8 mouse cellular contexts compared by ENCODE assay signal in the genomic region with DNA sequence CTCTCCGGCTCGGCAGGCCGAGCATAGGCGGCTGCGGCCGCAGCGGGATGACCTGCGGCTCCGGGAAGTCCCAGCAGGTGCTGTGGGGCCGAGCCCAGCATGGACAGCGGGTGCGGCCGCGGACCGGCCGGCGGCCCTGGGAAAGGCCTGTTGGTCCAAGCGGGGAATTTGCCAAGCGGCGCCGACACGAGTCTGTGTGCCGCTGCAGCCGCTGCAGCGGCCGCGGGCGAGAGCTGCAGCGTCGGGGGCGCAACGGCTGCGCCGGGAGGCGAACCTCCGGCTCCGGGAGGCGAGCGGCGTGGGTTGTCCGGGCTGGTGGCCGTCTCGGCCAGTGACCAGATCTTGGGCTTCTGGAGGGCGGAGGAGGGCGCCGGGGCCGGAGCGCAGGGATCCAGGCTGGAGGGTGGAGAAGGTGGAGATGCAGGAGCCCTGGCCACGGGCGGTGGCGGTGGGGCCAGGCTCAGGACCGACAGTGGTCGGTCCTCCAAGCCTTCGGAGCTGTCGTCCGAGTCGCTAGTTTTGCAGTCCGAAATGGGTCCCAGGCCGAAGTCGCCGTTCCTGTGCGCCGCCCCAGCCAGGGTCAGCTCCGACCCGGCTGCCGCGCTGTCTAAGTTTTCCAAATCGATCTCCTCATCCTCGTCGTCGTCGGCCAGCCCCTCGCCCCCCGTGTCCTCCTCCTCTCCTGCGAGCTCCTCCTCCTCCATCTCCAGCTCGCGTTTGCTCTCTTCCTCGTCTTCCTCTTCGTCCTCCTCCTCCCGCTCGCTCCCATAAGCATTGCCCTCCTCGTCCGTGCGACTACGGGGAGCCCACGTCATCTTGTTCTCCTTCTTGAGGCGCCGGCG. TPM values are rescaled to one million over a fixed set of nuclear protein-coding genes. Genes with fewer than 3 reads are reported as not detected.
DNase-seq lines count a peak whose midpoint lies in the region; ATAC-seq lines count a peak whose summit lies in the region.

No protein-coding gene starts in this region.

- peak; percentile 25 for DNase-seq in adrenal gland, postnatal 10 days
- DNase-seq in adrenal gland, postnatal 25 days: no peak
- DNase-seq in embryo, embryonic 10 days (ENCODE audit: low spot score): peak; percentile 68
- DNase-seq in heart, postnatal 14 days: peak; percentile 50 to 53
- peak; percentile 67 for DNase-seq in neural tube, embryonic 10.5 days (ENCODE audit: extremely low spot score, low spot score)
- DNase-seq in adipocyte (ENCODE audit: low spot score): no peak
- no peak for DNase-seq in right cerebral cortex, postnatal 14 days

- no peak for ATAC-seq in limb, embryonic 13.5 days (ENCODE audit: low FRiP score, low read depth)

- no peaks in the 10 kb centered on the region for H3K9me3 ChIP-seq in limb, embryonic 13.5 days

- peak overlapping the region; percentile 59 for H3K4me3 ChIP-seq in limb, embryonic 13.5 days

- peak overlapping the region; percentile 83 for H3K4me2 ChIP-seq in limb, embryonic 13.5 days (replicated peaks)

- H3K27me3 ChIP-seq in limb, embryonic 13.5 days: peaks cover 97% of the 10 kb centered on the region

- H3K9ac ChIP-seq in limb, embryonic 13.5 days: peak overlapping the region; percentile 74

- peaks cover 54% of the 10 kb centered on the region for H3K4me1 ChIP-seq in limb, embryonic 13.5 days

- H3K36me3 ChIP-seq in limb, embryonic 13.5 days: no peaks in the 10 kb centered on the region

- no peak overlapping the region for H3K27ac ChIP-seq in limb, embryonic 13.5 days

- intact Hi-C loops in heart, postnatal 14 days (cut with DNase I): loop anchor here (2.0 to 5.0 kb wide), 4 partner anchors 167 to 603 kb away; a partner anchor contains a TSS

- under 1% methylated on average over 88 of the region's 89 CpGs for WGBS in limb, embryonic 13.5 days

RNA-seq across cellular contexts. Expression of a gene that starts 2.0 kb away (rescaled TPM):
- 1 to 10 TPM; 5.7 to 6.3 TPM for total RNA-seq in adrenal gland, postnatal 10 days (2021)
- total RNA-seq in adrenal gland, postnatal 25 days (2021): 9.2 and 10.8 TPM in 2 replicates
- total RNA-seq in heart, postnatal 14 days (2021): 10 to 100 TPM; 22.5 to 31.6 TPM
- 12.1 and 13.3 TPM in 2 replicates for polyA plus RNA-seq in limb, embryonic 13.5 days (2015; fragmentation: Nextera tagmentation; extraction: Ambion mirVana)

Comparison
In these comparisons a context has a peak if more than half of its experiments do, and no peak if none do; other contexts are left out.
1. DNase-seq: peak in adrenal gland, postnatal 10 days (single experiment), embryo, embryonic 10 days (single experiment), heart, postnatal 14 days (2 of 2) and neural tube, embryonic 10.5 days (single experiment); none in adrenal gland, postnatal 25 days (single experiment), adipocyte (single experiment) and right cerebral cortex, postnatal 14 days (single experiment).